Mouse (Mus musculus) erythroblast, adult 5-6 weeks (primary cell): Measurements from ENCODE around the gene Sgsm2. TPM values are rescaled to one million over a fixed set of nuclear protein-coding genes. Genes with fewer than 3 reads are reported as not detected.

ENCODE experiments used
- ATAC-seq: replicated peaks from 2 replicates; pipeline ENCODE4 v1.8.0; 2016; ENCODE audit warnings: moderate number of reproducible peaks, mild to moderate bottlenecking, moderate TSS enrichment, inconsistent platforms; ENCODE audit not compliant: poor library complexity, low FRiP score, severe bottlenecking
- total RNA-seq, 2 experiments: library from RNA; stranded (forward) in 1 of 2; stranded (reverse) in 1 of 2; fragments of 150-400 nt in 1 of 2; fragments of 200-764, 138-1000 nt in 1 of 2; gene quantifications; 2 replicates each; pipeline versions ENCODE4 v1.2.3 to v1.2.4; 2015 to 2017; ENCODE audit warnings: low replicate concordance in 2 of 2

Gene Sgsm2
- total RNA-seq, 2 experiments from 2014 or later: 0.43 to 0.96 TPM

DNA sequence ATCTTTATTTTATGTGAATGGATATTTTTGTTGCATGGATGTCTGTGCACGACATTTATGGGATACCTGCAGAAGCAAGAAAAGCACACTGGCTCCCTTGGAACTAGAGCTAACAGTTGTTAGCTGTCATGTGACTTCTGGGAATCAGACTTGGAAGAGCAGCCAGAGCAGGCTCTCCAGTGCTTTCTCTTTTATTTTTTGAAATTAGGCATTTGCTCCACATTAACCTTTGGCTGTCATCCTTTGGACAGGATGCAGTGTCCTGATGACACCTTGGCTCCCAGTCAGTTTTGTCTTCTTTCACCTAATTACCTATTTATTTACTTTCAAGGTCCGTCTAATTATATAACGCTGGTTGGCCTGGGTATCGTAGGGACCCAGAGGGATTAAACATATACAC, 2.2 kb downstream of the Sgsm2 start:
- no peak for ATAC-seq

DNA sequence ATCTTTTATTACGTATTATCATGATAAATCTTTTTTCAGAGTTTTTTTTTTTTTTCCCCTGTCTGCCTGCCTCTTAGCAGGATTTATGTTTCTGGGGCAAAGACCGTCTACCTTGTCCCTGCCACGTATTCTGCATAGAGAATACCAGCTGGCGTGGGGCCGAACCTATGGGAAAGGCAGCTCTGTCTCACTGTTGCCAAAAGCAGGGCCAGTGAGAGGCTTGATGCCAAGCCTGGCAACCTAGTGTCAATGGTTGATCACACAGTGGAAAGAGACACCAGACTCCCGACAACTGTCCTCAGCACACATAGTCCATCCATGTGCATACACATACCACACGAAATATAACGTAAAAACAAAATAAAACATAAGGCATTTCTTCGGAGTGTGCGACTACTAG, 13.8 kb downstream of the Sgsm2 start:
- no peak for ATAC-seq

DNA sequence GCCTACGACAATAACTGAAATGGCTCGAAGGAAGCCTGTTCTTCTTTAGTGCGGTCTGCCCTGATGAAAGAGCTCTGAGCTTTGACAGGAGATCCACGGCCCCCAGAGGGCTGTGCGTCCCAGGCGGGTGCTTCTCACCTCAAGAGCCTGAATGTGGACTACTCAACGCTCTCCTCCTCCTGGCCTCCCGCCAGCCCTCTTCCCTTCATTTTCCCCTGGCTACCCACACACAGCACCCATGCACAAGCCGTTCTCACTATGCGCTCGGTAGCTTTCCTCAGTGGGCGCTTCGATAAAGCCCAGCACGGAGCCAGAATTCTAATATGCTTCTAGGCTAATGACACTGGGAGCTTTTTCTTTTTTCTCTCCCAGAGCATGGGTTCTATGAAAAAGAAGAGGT, 14.9 kb downstream of the Sgsm2 start:
- no peak for ATAC-seq

DNA sequence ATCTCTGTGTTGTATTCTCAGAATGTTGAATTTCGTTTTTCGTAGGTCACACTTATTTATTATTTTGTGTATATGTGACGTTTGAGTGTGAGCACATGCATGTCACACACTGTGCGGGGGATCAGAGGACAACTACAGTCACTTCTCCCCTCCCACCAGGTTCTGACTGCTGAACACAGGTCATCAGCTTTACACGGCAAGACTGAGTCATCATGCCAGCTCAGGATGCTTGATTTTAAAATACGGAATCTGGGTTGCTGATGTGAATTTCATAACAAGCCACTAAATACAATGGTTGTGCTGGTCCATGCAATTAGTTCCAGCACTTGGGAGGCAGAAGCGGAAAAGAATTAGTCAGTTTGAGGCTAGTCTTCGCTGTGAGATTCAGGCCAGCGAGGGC, 15.9 kb downstream of the Sgsm2 start:
- no peak for ATAC-seq

DNA sequence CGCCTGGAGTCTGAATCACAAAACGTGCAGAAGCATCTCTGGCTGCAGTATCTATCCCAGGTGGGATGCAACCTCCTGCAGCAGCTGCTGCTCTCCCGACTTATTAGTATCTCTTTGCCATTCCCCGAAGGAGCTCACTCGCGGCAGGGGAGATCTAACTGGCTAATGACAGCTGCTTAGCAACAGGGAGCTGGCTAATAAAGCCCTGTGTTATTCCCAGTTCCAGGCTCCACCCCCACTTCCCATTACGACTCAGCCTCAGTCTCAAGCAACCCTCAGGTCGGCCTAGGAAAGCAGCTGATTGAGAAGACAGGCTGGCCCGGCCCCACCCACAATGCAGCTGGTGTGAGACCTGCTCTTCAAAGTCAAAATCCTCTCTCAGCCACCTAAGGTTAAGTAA, 20.1 kb downstream of the Sgsm2 start:
- no peak for ATAC-seq

DNA sequence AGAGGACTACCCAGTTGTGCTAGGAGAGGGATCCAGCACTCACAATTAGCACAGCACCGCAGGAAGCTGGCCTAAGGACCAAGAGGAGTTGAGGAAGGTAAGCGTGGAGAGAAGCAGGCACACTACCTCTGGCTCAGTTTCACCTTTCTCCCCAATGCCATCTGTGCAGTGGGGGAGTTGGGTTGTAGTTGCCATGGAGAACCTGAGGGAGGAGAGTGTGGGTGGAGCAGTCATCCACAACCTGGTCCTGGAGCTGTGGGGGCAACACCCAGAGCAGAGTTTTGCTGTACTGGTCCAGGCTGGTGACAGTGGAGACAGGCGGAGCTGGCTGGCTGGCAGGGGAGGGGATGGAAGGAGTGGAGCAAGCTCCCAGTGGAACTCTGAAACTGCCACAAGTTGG, 22.2 kb downstream of the Sgsm2 start:
- no peak for ATAC-seq

DNA sequence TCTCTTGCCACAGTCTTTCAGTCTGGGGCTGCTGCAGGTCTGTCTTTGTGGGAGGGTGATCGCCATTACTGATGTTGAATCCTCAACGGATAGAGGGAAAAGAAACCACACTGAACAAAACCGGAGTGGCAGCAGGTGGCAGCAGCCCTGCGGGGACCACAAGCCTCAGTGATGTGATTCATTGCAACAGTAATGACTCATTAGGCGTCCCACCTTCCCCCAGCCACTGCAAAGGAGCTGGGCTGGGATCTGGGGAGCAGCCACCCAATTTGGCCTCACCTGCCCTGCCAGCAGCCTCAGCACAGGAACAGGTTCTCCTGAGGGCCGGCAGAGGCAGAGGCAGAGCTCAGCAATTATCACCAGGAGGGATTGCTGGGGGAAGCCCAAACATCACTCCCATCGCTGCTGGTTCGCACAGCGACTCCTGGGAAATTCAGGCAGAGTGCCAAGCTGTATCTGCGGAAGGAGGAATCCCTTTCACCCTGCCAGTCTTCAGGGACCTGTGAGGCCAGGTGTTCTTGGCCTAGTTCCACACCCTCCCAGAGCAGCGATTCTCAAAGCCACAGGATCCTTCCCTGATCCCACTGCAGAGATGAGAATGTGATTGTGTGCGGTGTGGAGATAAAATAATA, 25.8 kb downstream of the Sgsm2 start:
- no peak for ATAC-seq

DNA sequence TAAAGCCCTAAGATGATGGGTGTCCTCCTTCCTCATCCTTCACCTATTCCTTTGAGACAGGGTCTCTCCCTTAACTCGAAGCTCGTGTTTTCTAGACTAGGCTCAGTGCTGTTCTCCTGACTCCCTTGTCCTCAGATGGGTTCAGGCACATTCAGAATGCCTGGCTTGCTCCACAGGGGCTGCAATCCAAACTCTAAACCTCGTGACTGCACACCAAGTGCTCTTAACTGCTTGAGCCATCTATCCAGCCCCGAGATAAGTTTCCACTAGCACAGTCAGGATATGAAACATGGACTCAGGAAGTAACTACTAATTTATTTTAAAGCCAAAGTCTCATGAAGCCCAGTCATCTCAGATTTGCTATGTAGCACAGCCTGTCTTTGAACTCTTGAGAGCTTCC, 26.3 kb downstream of the Sgsm2 start:
- ATAC-seq: no peak

DNA sequence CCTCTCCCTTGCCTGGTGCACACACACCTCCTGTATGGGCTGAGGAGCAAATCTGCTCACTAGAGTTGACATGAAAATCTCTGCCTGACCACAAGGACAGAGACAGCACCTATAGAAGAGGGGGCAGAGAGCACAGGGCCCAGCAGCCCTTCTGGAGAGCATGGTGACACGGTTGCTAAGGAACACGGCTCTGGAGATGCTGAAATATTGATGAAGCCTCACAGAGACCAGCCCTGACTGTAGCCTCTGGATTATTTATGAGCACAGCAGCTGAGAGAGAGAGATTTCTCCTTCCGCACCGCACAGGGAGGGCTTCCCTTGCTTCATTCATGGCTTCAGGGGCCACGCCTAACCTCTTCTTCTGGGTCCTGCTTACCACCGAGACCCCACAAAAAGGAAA, 27.3 kb downstream of the Sgsm2 start:
- ATAC-seq: no peak

DNA sequence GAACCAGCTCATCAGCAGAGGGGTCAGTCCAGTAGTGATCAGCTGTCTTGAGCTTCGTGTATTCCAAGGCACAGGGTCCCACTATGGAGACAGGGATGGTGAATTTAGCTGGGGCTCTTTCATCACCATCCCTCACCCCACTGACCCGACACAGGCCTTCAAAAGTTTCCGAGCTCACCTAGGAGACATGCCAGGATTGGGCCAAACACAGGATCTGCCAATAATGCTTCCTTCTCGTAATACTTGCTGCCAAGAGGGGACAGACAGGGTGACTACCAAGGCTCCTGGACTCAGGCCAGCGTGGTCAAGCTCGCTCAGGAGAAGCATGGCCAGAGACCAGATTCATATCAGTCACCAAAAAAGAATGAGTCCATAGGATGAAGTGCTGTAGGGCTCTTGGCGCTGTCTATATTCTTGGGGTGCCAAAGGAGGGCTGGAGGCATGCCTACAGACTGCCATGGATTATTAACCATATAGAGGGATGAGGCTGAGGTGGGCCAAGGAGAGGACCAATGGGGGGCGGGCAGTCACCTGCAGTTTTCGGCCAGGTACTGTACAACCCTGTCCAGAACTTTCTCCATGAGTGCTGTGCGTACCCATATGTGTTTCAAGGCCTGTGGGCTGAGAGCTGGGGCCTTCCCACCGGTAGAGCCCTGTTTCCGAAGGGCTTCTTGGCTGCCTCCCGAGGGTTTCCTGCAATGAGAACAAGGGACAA, 28.7 kb downstream of the Sgsm2 start:
- ATAC-seq: no peak

DNA sequence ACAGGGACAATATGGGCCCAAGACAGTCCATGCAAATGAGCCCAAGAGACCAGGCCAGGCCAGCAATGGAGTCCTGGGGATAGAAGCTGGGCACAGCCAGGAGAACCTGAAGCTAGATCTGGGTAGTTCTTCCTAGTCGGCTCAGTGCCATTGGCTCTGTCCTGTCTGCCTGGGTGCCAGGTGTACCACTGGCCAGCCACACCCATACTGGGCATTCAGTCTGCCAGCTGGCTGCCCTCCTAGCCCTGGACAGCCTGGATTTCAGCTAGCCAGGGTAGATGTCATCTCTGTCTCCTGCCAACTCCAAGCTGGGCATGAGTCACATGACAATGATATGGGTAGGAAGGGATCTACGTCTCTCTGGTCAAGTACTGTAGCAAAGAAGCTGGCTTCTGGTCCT, 29.7 kb downstream of the Sgsm2 start:
- ATAC-seq: no peak

DNA sequence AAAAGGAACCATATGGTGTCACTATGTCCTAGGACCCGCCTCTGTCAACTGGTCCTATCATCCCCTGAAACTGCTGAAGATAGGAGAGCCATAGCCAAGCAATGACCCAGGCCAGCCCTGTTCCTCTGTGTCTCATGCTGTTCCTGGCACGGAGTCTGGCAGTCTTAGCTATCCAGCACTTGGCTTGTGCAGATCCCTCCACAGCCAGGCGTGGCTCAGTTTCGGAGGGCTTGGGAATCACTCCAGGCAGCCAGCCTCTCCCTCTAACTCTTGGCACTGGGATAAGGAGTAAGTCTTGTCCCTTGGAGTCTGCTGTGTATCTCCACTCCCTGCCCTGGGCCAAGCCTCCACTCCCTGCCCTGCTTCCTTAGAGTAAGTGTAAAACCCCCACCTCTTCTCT, 30.2 kb downstream of the Sgsm2 start:
- no peak for ATAC-seq

DNA sequence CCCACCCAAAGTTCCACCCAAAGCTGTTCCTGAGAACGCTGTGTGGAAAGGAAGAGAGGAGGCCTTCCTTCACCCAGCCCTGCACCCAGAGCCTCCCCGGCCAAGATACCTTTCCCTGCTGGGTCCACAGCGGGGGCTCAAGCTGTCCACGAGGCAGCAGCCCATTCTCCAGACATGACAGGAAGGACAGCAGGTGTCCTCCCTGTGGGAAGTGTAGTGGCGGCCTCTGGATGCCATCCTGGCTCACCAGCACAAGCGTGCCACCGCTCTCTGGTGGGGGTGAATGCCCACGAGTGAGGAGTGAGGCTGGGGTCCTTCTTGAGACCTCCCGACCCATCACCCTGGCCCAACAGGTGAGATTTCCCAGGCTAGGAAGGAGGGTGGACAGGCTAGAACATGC, 31.6 kb downstream of the Sgsm2 start:
- ATAC-seq: no peak

DNA sequence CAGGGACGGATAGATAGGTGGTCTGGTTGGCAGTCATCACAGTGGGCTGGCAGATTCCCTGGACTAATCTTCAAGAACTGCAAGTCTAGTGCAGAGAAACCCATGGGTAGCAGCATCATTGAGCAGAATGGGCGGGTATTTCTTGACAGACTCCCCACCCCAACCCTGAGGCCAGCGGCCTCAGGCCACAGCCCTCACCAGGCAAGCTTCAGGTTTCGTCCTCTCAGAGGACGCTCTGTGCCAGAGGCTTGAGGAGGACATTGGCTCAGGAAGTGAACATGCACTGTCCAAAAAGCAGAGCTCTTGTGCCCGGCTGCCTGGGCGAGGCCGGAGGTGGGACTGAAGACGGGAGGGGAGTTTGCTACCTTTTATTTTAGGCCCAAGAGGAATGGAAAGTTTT, 32.4 kb downstream of the Sgsm2 start:
- ATAC-seq: no peak

DNA sequence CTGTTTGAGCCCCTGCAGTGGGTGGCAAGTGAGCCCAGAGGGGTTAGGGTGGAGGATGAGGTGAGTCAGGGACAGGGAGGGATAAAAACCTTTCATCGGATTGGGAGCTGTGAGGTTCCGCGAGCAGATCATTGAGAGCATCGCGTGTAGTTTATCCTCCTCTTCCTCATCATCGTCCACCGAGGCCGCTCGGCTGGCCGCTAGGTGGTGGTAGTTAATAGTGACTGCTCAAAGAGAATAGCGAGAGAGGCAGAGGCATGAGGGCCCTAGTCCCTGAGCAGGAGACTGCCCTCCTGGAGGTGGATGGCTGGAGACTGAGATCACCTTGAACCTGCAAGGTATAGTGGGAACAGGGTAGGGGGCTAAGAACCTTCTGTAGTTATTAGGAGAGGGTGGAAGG, 33.4 kb downstream of the Sgsm2 start:
- ATAC-seq: no peak

DNA sequence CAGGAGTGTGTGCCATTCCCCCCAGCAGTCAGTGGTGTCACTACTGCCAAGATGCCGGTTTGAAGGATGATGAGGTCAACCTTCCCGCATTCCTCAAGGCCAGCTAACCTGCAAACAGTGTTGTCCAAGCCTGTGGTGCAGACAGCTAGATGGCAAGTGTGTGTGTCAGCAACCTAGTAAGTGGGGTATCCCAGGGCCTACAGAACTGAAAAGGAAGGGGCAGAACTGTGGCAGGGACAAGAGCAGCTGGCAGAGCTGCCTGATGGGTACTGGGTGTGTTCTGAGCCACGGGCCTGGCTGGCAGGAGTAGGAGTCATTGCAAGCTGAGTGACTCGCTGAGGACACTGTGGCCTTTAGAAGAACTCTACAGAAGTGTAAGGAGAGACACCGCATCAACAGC, 34.7 kb downstream of the Sgsm2 start:
- no peak for ATAC-seq

DNA sequence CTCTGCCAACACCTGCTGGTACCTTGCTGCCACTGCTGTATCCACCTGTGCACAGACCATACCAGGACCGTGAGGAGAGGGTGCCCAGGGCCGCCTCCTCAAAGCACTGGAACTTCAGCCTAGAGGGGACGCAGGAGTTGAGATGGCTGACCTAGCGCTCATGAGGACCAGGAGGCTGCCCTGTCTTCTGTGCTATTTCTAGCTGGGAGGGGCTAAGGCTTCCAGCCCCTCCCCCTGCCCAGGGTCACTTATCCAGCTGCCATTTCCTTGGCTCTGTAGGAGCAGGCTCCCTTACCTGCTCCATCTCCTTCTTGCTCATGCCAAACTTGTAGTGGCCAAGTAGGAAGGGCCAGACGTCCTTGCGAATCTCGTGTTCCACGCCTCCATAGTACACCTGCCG, 39.1 kb downstream of the Sgsm2 start:
- ATAC-seq: no peak

DNA sequence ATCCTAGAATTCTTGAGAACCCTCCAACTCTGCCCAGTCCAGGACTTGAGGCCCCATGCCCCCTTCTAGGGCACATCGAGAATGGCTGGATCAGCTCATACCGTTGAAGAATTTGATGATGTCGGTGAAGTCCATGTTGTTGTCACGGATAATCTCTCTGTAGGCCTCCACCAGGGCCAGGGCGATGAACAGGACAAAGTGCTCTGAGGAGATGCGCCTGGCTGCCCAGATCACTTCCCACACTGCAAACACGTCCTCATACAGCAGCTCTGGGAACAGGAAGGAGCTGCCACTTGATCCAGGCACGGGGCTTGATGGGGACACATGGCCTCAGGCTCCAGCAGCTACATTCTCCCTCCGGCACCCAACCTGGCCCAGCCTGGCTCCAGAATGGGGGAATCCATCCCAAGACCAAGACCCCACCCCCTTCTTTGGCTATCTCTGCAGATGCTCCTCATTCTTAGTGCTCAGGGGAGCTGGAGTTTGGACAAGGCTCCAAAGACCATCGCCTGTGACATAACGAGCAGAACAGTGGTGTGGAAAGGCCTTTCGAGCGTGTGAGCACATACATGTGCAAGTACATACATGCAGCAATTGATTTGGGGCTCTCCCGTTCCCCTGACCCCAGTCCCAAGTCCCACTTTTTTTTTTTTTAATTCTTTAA, 45.7 kb downstream of the Sgsm2 start:
- no peak for ATAC-seq

DNA sequence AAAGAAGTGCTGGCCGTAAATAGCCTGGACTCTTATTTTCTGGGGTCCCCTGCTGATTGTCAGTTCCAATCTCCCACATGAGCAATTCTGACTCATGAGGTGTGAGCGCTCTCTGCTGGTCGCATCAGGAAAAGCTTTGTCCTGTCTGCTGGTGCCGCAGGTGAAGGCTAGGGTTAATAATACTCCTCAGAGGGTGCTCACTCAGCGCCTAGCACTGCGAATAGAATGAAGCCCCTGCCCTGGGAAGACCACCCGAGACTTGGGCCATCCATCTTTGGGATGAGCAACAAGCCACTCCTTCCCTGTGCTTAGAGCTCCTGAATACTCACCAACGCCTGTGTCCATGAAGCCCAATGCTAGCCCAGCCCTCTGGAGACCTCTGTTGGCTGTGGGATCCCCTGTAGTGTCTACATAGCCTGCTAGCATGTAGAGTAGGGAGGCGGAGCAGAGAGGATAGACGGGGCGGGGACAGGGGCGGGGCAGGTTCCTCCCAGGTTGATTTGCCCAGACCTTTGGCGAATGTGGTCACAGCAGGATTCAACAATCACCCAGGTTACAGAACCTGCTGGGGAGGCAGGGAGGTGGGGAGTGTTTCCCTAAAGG, 48.8 kb downstream of the Sgsm2 start:
- peak; percentile 81 for ATAC-seq

DNA sequence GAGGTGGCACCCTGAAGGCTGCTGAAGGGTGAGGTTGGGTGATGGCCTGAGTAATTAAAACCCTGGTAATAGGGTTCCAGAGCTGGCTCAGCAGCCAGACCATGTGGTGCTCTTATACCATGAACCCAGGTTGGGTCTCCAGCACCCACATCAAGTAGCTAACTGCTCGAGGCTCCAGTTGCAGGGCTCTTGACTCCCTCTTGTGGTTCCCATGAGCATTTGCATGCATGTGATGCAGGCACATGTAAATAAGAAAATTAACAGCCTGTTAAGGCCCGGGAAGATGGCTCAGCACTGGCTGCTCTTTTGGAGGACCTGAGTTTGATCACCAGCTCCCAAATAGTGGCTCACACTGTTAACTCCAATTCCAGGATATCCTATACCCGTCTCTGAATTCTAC, 51.1 kb downstream of the Sgsm2 start:
- no peak for ATAC-seq

DNA sequence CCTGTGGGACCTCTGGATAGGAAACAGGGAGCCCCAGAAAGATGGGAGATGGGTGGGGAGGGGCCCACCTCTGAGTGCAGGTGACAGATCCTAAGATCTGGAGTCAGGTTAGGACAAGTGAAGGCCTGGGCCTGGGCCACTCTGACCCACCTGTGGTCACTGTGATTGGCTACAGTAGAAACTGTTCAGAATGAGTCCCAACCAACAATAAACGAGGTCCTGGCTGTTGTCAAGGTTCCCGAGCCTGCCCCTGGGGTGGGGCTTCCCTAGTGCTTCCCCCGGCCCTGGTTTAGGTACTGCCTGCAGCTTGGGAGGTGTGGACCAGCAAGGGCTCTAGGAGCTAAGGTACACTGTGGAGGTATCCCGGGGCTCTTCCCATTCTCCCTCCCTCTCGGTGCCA, 53.1 kb downstream of the Sgsm2 start:
- no peak for ATAC-seq
